Comparison of ENCODE assay signal across 8 mouse cellular contexts in genomic region chr11:22629991-22630390, GRCm38 (mm10).
DNase-seq lines count a peak whose midpoint lies in the region; ATAC-seq and TF ChIP-seq lines count a peak whose summit lies in the region.

No protein-coding gene starts in this region.

- H3K4me2 ChIP-seq in forebrain, postnatal 0 days (ENCODE audit: low read depth): peak overlapping the region; percentile 37
- peak overlapping the region; percentile 27; the same call in 1 of the 2 replicates for H3K4me2 ChIP-seq in midbrain, embryonic 12.5 days (replicated peaks)

- no peaks in the 10 kb centered on the region for H3K4me1 ChIP-seq in forebrain, postnatal 0 days (ENCODE audit: insufficient read depth)
- H3K4me1 ChIP-seq in midbrain, embryonic 12.5 days: peaks cover 3% of the 10 kb centered on the region; the same call in 1 of the 2 replicates

- H3K27me3 ChIP-seq in forebrain, postnatal 0 days (ENCODE audit: insufficient read depth, low read length): no peaks in the 10 kb centered on the region
- no peaks in the 10 kb centered on the region for H3K27me3 ChIP-seq in midbrain, embryonic 12.5 days

- H3K9ac ChIP-seq in forebrain, postnatal 0 days: peak overlapping the region; percentile 25; the same call in 1 of the 2 replicates
- no peak overlapping the region for H3K9ac ChIP-seq in midbrain, embryonic 12.5 days (replicated peaks)

- H3K4me3 ChIP-seq in forebrain, postnatal 0 days (ENCODE audit: low read depth, low read length): no peak overlapping the region
- no peak overlapping the region for H3K4me3 ChIP-seq in midbrain, embryonic 12.5 days

- no peaks in the 10 kb centered on the region for H3K36me3 ChIP-seq in forebrain, postnatal 0 days (ENCODE audit: insufficient read depth)
- H3K36me3 ChIP-seq in midbrain, embryonic 12.5 days: no peaks in the 10 kb centered on the region

- no peaks in the 10 kb centered on the region for H3K9me3 ChIP-seq in forebrain, postnatal 0 days (ENCODE audit: low read length)
- no peaks in the 10 kb centered on the region for H3K9me3 ChIP-seq in midbrain, embryonic 12.5 days

- 61% methylated on average over 4 of the region's 4 CpGs for WGBS in forebrain, postnatal 0 days
- 67% methylated on average over 4 of the region's 4 CpGs for WGBS in midbrain, embryonic 12.5 days

- H3K27ac ChIP-seq in forebrain, postnatal 0 days (ENCODE audit: low read depth, low read length): no peak overlapping the region; the same call in 1 of the 2 replicates
- no peak overlapping the region for H3K27ac ChIP-seq in midbrain, embryonic 12.5 days (replicated peaks)

- TF ChIP-seq CTCF in forebrain, postnatal 0 days (IDR thresholded peaks at IDR 0.05; ENCODE audit: low read depth): no peak

- no peak for ATAC-seq in forebrain, postnatal 0 days
- no peak for ATAC-seq in midbrain, embryonic 12.5 days (ENCODE audit: low FRiP score, low read depth)
- ATAC-seq in activated CD4-positive, CD25-positive, alpha-beta regulatory T cell, adult 4 months: no peak

- DNase-seq in adrenal gland, postnatal 14 days: peak; percentile 27
- DNase-seq in adrenal gland, adult 2 months: no peak
- no peak for DNase-seq in forebrain, postnatal 0 days
- peak; percentile 49 for DNase-seq in kidney, postnatal 10 days
- DNase-seq in ovary, postnatal 36 days (ENCODE audit: low spot score): no peak
- no peak for DNase-seq in cerebellum, postnatal 25 days

Comparison
In these comparisons a context has a peak if more than half of its experiments do, and no peak if none do; other contexts are left out.
1. DNase-seq: peak in adrenal gland, postnatal 14 days (single experiment) and kidney, postnatal 10 days (single experiment); none in adrenal gland, adult 2 months (single experiment), forebrain, postnatal 0 days (single experiment), ovary, postnatal 36 days (single experiment) and cerebellum, postnatal 25 days (0 of 2).